8 mouse cellular contexts compared by ENCODE assay signal in genomic region chr13:90152536-90153273, GRCm38 (mm10).
DNase-seq lines count a peak whose midpoint lies in the region; ATAC-seq and TF ChIP-seq lines count a peak whose summit lies in the region.

No protein-coding gene starts in this region.

- H3K9ac ChIP-seq in forebrain, embryonic 14.5 days (ENCODE audit: low read length): peak overlapping the region; percentile 17; the same call in 1 of the 2 replicates
- H3K9ac ChIP-seq in midbrain, embryonic 11.5 days (ENCODE audit: low read length): no peak overlapping the region

- ATAC-seq in forebrain, embryonic 14.5 days: peak; percentile 93
- peak; percentile 78 for ATAC-seq in midbrain, embryonic 11.5 days (ENCODE audit: low FRiP score)

- peak overlapping the region; percentile 10; the same call in 1 of the 2 replicates for H3K4me2 ChIP-seq in forebrain, embryonic 14.5 days (ENCODE audit: low read length)
- H3K4me2 ChIP-seq in midbrain, embryonic 11.5 days: no peak overlapping the region

- H3K27ac ChIP-seq in kidney, adult 2 months (ENCODE audit: insufficient read depth, low read depth, low read length): no peak overlapping the region
- peak overlapping the region; percentile 58; the same call in 1 of the 2 replicates for H3K27ac ChIP-seq in forebrain, embryonic 14.5 days (ENCODE audit: low read depth, low read length)
- H3K27ac ChIP-seq in midbrain, embryonic 11.5 days (ENCODE audit: low read depth, low read length): no peak overlapping the region

- H3K4me1 ChIP-seq in kidney, adult 2 months (ENCODE audit: control insufficient read depth, insufficient read depth, low read length): no peaks in the 10 kb centered on the region
- peaks cover 3% of the 10 kb centered on the region; the same call in 1 of the 2 replicates for H3K4me1 ChIP-seq in forebrain, embryonic 14.5 days (ENCODE audit: control insufficient read depth, insufficient read depth, low read length)
- no peaks in the 10 kb centered on the region for H3K4me1 ChIP-seq in midbrain, embryonic 11.5 days (ENCODE audit: control insufficient read depth, insufficient read depth, low read length)

- no peaks in the 10 kb centered on the region for H3K9me3 ChIP-seq in forebrain, embryonic 14.5 days (replicated peaks; ENCODE audit: control insufficient read depth, low read length)
- H3K9me3 ChIP-seq in midbrain, embryonic 11.5 days (ENCODE audit: control insufficient read depth, low read length): no peaks in the 10 kb centered on the region

- no peaks in the 10 kb centered on the region for H3K36me3 ChIP-seq in kidney, adult 2 months (ENCODE audit: control insufficient read depth, insufficient read depth, low read length)
- H3K36me3 ChIP-seq in forebrain, embryonic 14.5 days (ENCODE audit: control insufficient read depth, insufficient read depth, low read length): no peaks in the 10 kb centered on the region
- H3K36me3 ChIP-seq in midbrain, embryonic 11.5 days (ENCODE audit: control insufficient read depth, insufficient read depth, low read length): no peaks in the 10 kb centered on the region

- no peak for TF ChIP-seq CTCF in kidney, adult 2 months (conservative IDR thresholded peaks at IDR 0.05; ENCODE audit: insufficient read depth, insufficient read length, low read depth, low read length)

- no peak for TF ChIP-seq POLR2A in kidney, adult 2 months (IDR thresholded peaks at IDR 0.05; ENCODE audit: low read depth, low read length)

- 55% methylated on average over 7 of the region's 7 CpGs for WGBS in kidney, adult 2 months
- WGBS in forebrain, embryonic 14.5 days: 20% methylated on average over 7 of the region's 7 CpGs
- WGBS in midbrain, embryonic 11.5 days: 59% methylated on average over 7 of the region's 7 CpGs

- no peak overlapping the region for H3K4me3 ChIP-seq in kidney, adult 2 months (ENCODE audit: insufficient read depth, low read depth, low read length)
- no peak overlapping the region for H3K4me3 ChIP-seq in forebrain, embryonic 14.5 days (ENCODE audit: low read depth, low read length)
- H3K4me3 ChIP-seq in midbrain, embryonic 11.5 days (ENCODE audit: low read depth, low read length): no peak overlapping the region

- intact Hi-C loops in heart, postnatal 14 days (cut with DNase I): no loop called here

- DNase-seq in kidney, postnatal 10 days: peak; percentile 20
- no peak for DNase-seq in kidney, adult 2 months
- peak; percentile 43 for DNase-seq in brain, embryonic 18.5 days (ENCODE audit: low read depth, low spot score)
- peak; percentile 84 for DNase-seq in forebrain, embryonic 14.5 days (ENCODE audit: low spot score)
- no peak for DNase-seq in midbrain, embryonic 11.5 days (ENCODE audit: low spot score, missing footprints)
- DNase-seq in urinary bladder, postnatal 14 days (ENCODE audit: low spot score): no peak
- DNase-seq in spleen, postnatal 14 days (ENCODE audit: low spot score in 2 of 2): no peak
- no peak for DNase-seq in heart, postnatal 14 days

- H3K27me3 ChIP-seq in kidney, adult 2 months (replicated peaks; ENCODE audit: control insufficient read depth, insufficient read depth, low read length): no peaks in the 10 kb centered on the region
- no peaks in the 10 kb centered on the region for H3K27me3 ChIP-seq in forebrain, embryonic 14.5 days (replicated peaks; ENCODE audit: control insufficient read depth, insufficient read depth, low read length)
- H3K27me3 ChIP-seq in midbrain, embryonic 11.5 days (ENCODE audit: control insufficient read depth, insufficient read depth, low read length): no peaks in the 10 kb centered on the region

Comparison
In these comparisons a context has a peak if more than half of its experiments do, and no peak if none do; other contexts are left out.
1. DNase-seq: peak in kidney, postnatal 10 days (single experiment), brain, embryonic 18.5 days (single experiment) and forebrain, embryonic 14.5 days (single experiment); none in kidney, adult 2 months (single experiment), midbrain, embryonic 11.5 days (single experiment), urinary bladder, postnatal 14 days (single experiment), spleen, postnatal 14 days (0 of 2) and heart, postnatal 14 days (0 of 2).